Mouse (Mus musculus): ENCODE measurements around the gene Pou4f2. TPM values are rescaled to one million over a fixed set of nuclear protein-coding genes. Genes with fewer than 3 reads are reported as not detected.

Gene Pou4f2
- polyA plus RNA-seq, 1 experiment from 2014 or later = not detected

DNA sequence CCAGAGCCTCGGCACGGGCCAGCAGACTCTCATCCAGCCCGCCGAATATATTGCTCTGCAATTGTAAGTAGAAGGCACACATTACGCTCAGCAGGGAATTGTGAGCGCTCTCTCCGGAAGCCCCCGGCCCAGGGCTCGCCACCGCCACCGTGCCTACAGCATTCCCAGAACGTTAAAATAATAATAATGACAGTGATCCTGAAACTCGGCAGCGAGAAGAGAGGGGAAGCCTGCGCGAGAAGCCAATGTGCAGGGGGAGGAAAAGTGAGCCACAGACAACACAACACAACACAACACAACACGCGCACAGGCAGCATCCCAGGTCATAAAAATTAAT lies 853 bp downstream of the Pou4f2 start:
- H3K27me3 ChIP-seq (ENCODE audit: insufficient read depth, low read length) = peaks cover 83% of the 10 kb centered on the region
- peak overlapping the region; percentile 55; the same call in 1 of the 2 replicates for H3K4me2 ChIP-seq (replicated peaks; ENCODE audit: low read depth, low read length)
- no peak overlapping the region for H3K9ac ChIP-seq (replicated peaks; ENCODE audit: low read length)
- H3K9me3 ChIP-seq (ENCODE audit: low read length) = no peaks in the 10 kb centered on the region
- no peak overlapping the region for H3K27ac ChIP-seq (ENCODE audit: low read length)
- peak overlapping the region; percentile 40 for H3K4me3 ChIP-seq (ENCODE audit: low read length)
- H3K36me3 ChIP-seq (ENCODE audit: insufficient read depth, low read length) = no peaks in the 10 kb centered on the region
- WGBS = 1% methylated on average over 18 of the region's 18 CpGs
- H3K4me1 ChIP-seq (ENCODE audit: insufficient read depth, low read length) = peaks cover 16% of the 10 kb centered on the region
- ATAC-seq (ENCODE audit: low FRiP score, low TSS enrichment) = no peak

DNA sequence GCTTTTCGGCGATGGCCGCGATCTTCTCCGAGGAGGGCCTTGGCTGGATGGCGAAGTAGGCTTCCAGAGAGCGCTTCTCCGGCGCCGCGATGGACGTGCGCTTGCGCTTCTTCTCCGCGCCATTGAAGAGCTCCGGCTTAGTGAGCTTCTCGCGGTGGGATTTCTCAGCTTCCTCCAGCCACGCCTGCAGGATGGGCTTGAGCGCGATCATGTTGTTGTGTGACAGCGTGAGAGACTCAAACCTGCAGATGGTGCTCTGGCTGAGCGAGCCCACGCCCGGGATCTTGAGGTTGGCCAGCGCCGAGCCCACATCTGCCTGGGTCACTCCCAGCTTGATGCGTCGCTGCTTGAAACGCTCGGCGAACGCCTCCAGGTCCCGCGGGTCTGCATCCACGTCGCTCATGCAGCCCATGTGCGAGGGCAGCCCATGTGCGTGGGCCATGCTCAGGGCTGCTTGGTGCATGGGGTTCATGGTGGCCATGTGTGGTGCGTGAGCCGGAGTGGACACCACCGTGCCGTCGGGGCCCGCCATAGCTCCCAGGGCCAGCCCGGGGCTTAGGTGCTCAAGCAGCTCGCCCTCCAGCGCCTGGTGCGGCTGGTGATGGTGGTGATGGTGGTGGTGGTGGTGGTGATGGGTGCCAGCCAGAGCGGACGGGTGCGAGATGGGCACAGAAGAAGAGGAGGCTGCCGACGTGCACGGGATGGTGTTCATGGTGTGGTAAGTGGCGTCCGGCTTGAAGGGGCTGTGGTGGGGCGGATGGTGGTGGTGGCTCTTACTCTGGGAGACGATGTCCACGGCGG lies 1.4 kb downstream of the Pou4f2 start:
- H3K27ac ChIP-seq (ENCODE audit: low read length) = no peak overlapping the region
- H3K4me1 ChIP-seq (ENCODE audit: insufficient read depth, low read length) = peaks cover 16% of the 10 kb centered on the region
- H3K27me3 ChIP-seq (ENCODE audit: insufficient read depth, low read length) = peaks cover 80% of the 10 kb centered on the region
- 0 out of 2 replicates have a peak overlapping the region, but pooled peaks have one; percentile 1 for H3K4me2 ChIP-seq (replicated peaks; ENCODE audit: low read depth, low read length)
- ATAC-seq (ENCODE audit: low FRiP score, low TSS enrichment) = no peak
- no peak overlapping the region for H3K4me3 ChIP-seq (ENCODE audit: low read length)
- 1% methylated on average over 62 of the region's 62 CpGs for WGBS
- H3K9ac ChIP-seq (replicated peaks; ENCODE audit: low read length) = no peak overlapping the region
- H3K36me3 ChIP-seq (ENCODE audit: insufficient read depth, low read length) = no peaks in the 10 kb centered on the region
- H3K9me3 ChIP-seq (ENCODE audit: low read length) = no peaks in the 10 kb centered on the region

- peaks cover 83% of the 10 kb centered on the region for H3K27me3 ChIP-seq (ENCODE audit: insufficient read depth, low read length)
- no peaks in the 10 kb centered on the region for H3K36me3 ChIP-seq (ENCODE audit: insufficient read depth, low read length)
- H3K4me3 ChIP-seq (ENCODE audit: low read length) = no peak overlapping the region
- H3K4me2 ChIP-seq (replicated peaks; ENCODE audit: low read depth, low read length) = no peak overlapping the region
- no peak overlapping the region for H3K27ac ChIP-seq (ENCODE audit: low read length)
- ATAC-seq (ENCODE audit: low FRiP score, low TSS enrichment) = no peak
- 4% methylated on average over 8 of the region's 8 CpGs for WGBS
- no peak overlapping the region for H3K9ac ChIP-seq (replicated peaks; ENCODE audit: low read length)
- H3K4me1 ChIP-seq (ENCODE audit: insufficient read depth, low read length) = peaks cover 16% of the 10 kb centered on the region
- H3K9me3 ChIP-seq (ENCODE audit: low read length) = no peaks in the 10 kb centered on the region
Measured at GRCm38 (mm10) chr8:78434340-78434739, 2.1 kb downstream of the Pou4f2 start.

DNA sequence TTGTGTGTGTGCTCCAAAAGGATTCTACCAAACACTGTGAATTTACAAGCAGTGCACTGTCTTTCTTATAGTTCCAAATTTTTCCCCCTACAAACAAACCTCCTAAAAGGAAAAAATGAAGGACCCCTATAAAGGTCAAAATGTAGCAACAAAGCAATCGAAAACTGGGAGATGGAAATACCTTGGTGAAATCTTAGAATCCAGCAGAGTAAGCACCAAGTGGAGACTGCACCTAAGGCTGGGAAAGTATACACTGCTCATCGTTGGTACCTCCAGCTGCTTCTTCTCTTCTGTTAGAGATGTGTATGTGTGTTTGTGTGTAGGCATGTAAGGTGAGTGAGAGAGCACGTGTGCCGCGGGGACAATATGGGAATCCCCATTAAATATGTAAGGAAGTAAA lies 3.1 kb downstream of the Pou4f2 start:
- Histone ChIP-seq H3K36me3 (ENCODE audit: insufficient read depth, low read length) (no peaks in the 10 kb centered on the region), H3K9ac (replicated peaks; ENCODE audit: low read length) (no peak overlapping the region), H3K27me3 (ENCODE audit: insufficient read depth, low read length) (peaks cover 80% of the 10 kb centered on the region), H3K4me3 (ENCODE audit: low read length) (no peak overlapping the region), H3K4me2 (replicated peaks; ENCODE audit: low read depth, low read length) (no peak overlapping the region), H3K4me1 (ENCODE audit: insufficient read depth, low read length) (peaks cover 16% of the 10 kb centered on the region), H3K27ac (ENCODE audit: low read length) (no peak overlapping the region), H3K9me3 (ENCODE audit: low read length) (no peaks in the 10 kb centered on the region)
- ATAC-seq (ENCODE audit: low FRiP score, low TSS enrichment) = no peak
- WGBS = 15% methylated on average over 5 of the region's 5 CpGs

- Histone ChIP-seq H3K36me3 (ENCODE audit: insufficient read depth, low read length) (no peaks in the 10 kb centered on the region), H3K4me2 (replicated peaks; ENCODE audit: low read depth, low read length) (no peak overlapping the region), H3K9ac (replicated peaks; ENCODE audit: low read length) (no peak overlapping the region), H3K27ac (ENCODE audit: low read length) (no peak overlapping the region), H3K4me3 (ENCODE audit: low read length) (no peak overlapping the region), H3K4me1 (ENCODE audit: insufficient read depth, low read length) (peaks cover 10% of the 10 kb centered on the region), H3K27me3 (ENCODE audit: insufficient read depth, low read length) (peaks cover 80% of the 10 kb centered on the region), H3K9me3 (ENCODE audit: low read length) (no peaks in the 10 kb centered on the region)
- ATAC-seq (ENCODE audit: low FRiP score, low TSS enrichment) = no peak
- WGBS = 21% methylated on average over 1 of the region's 1 CpGs
Measured at GRCm38 (mm10) chr8:78432451-78432850, 4.0 kb downstream of the Pou4f2 start.

DNA sequence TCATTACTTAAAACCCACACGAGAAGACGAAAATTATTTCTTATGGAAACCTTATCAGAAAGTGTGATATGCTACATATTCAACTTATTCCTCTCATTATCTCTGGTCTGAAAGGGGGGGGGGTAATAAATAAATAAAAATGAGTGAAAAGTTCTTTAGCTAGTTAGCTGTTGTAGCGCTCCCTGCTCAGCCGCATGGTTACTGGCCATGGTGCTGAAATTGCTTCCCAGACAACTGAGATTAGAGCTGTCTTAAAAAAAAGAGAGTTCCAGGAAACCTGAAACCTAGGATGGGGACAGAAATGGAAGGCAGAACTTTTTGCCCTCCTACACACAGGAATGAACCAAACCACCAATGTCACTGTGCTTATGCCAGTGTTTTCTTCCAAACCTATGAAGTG lies 5.1 kb downstream of the Pou4f2 start:
- peaks cover 80% of the 10 kb centered on the region for H3K27me3 ChIP-seq (ENCODE audit: insufficient read depth, low read length)
- H3K9ac ChIP-seq (replicated peaks; ENCODE audit: low read length) = no peak overlapping the region
- no peak overlapping the region for H3K27ac ChIP-seq (ENCODE audit: low read length)
- H3K4me3 ChIP-seq (ENCODE audit: low read length) = no peak overlapping the region
- no peaks in the 10 kb centered on the region for H3K9me3 ChIP-seq (ENCODE audit: low read length)
- 2% methylated on average over 4 of the region's 4 CpGs for WGBS
- ATAC-seq (ENCODE audit: low FRiP score, low TSS enrichment) = no peak
- H3K4me2 ChIP-seq (replicated peaks; ENCODE audit: low read depth, low read length) = no peak overlapping the region
- H3K36me3 ChIP-seq (ENCODE audit: insufficient read depth, low read length) = no peaks in the 10 kb centered on the region
- peaks cover 9% of the 10 kb centered on the region for H3K4me1 ChIP-seq (ENCODE audit: insufficient read depth, low read length)

- Histone ChIP-seq H3K27ac (ENCODE audit: low read length) (no peak overlapping the region), H3K4me2 (replicated peaks; ENCODE audit: low read depth, low read length) (no peak overlapping the region), H3K4me3 (ENCODE audit: low read length) (no peak overlapping the region), H3K9ac (replicated peaks; ENCODE audit: low read length) (no peak overlapping the region), H3K4me1 (ENCODE audit: insufficient read depth, low read length) (no peaks in the 10 kb centered on the region), H3K27me3 (ENCODE audit: insufficient read depth, low read length) (peaks cover 83% of the 10 kb centered on the region), H3K36me3 (ENCODE audit: insufficient read depth, low read length) (no peaks in the 10 kb centered on the region), H3K9me3 (ENCODE audit: low read length) (no peaks in the 10 kb centered on the region)
- no peak for ATAC-seq (ENCODE audit: low FRiP score, low TSS enrichment)
- 2% methylated on average over 11 of the region's 11 CpGs for WGBS
Measured at GRCm38 (mm10) chr8:78428148-78428547, 8.3 kb downstream of the Pou4f2 start.

- Histone ChIP-seq H3K4me2 (replicated peaks; ENCODE audit: low read depth, low read length) (no peak overlapping the region), H3K9ac (replicated peaks; ENCODE audit: low read length) (no peak overlapping the region), H3K9me3 (ENCODE audit: low read length) (no peaks in the 10 kb centered on the region), H3K4me1 (ENCODE audit: insufficient read depth, low read length) (no peaks in the 10 kb centered on the region), H3K27me3 (ENCODE audit: insufficient read depth, low read length) (peaks cover 85% of the 10 kb centered on the region), H3K27ac (ENCODE audit: low read length) (no peak overlapping the region), H3K4me3 (ENCODE audit: low read length) (no peak overlapping the region), H3K36me3 (ENCODE audit: insufficient read depth, low read length) (no peaks in the 10 kb centered on the region)
- WGBS = under 1% methylated on average over 8 of the region's 8 CpGs
- no peak for ATAC-seq (ENCODE audit: low FRiP score, low TSS enrichment)
Measured at GRCm38 (mm10) chr8:78427769-78428130, 8.7 kb downstream of the Pou4f2 start.

DNA sequence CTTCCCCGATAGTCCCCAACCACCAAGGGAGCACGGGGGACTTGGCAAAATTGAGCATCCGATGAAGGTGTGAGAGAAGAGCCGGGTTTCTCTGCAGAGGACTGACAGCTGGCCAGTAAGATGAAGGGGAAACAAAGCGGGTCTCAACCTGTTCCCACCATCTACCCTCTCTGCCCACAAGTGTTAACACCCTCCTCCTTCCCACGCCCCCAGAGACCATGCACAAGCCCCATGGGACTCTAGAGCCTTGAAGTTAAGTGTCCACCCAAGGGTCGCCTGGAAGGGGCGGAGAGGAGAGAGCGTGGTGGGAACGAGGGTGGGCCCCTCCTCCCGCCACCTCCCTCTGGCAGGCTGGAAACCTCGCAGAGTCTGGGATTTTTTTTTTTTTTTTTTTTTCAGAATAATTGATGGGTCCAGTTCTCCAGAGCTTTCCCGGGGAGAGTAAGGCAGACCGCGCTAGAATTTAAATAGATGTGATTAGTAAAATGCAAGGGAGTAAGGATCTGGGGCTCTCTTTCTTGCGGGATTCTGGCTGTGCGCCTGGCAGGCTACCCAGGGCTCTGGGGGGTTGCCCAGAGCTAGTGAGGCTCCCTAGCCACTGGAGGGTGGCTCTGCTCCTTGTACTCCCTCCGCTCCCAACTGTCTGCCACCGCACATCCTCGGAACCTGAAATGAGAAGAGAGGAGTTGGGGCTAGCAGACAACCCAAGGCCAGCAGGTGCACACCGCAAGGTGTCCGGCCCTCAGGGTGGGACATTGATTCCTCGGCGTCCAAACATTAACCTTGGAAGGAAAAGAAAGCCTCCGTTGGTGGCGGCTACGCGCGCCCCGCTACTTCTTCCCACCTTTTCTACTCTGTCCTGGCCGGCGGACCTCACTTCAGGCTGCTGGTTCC lies 9.3 kb downstream of the Pou4f2 start:
- under 1% methylated on average over 32 of the region's 32 CpGs for WGBS
- H3K27me3 ChIP-seq (ENCODE audit: insufficient read depth, low read length) = peaks cover 85% of the 10 kb centered on the region
- H3K4me1 ChIP-seq (ENCODE audit: insufficient read depth, low read length) = no peaks in the 10 kb centered on the region
- H3K9me3 ChIP-seq (ENCODE audit: low read length) = no peaks in the 10 kb centered on the region
- ATAC-seq (ENCODE audit: low FRiP score, low TSS enrichment) = no peak
- no peaks in the 10 kb centered on the region for H3K36me3 ChIP-seq (ENCODE audit: insufficient read depth, low read length)
- H3K27ac ChIP-seq (ENCODE audit: low read length) = no peak overlapping the region
- H3K4me3 ChIP-seq (ENCODE audit: low read length) = no peak overlapping the region
- no peak overlapping the region for H3K4me2 ChIP-seq (replicated peaks; ENCODE audit: low read depth, low read length)
- no peak overlapping the region for H3K9ac ChIP-seq (replicated peaks; ENCODE audit: low read length)

- WGBS = under 1% methylated on average over 10 of the region's 10 CpGs
- Histone ChIP-seq H3K4me3 (ENCODE audit: low read length) (no peak overlapping the region), H3K27ac (ENCODE audit: low read length) (no peak overlapping the region), H3K9ac (replicated peaks; ENCODE audit: low read length) (no peak overlapping the region), H3K9me3 (ENCODE audit: low read length) (no peaks in the 10 kb centered on the region), H3K36me3 (ENCODE audit: insufficient read depth, low read length) (no peaks in the 10 kb centered on the region), H3K4me1 (ENCODE audit: insufficient read depth, low read length) (no peaks in the 10 kb centered on the region), H3K27me3 (ENCODE audit: insufficient read depth, low read length) (peaks cover 85% of the 10 kb centered on the region), H3K4me2 (replicated peaks; ENCODE audit: low read depth, low read length) (no peak overlapping the region)
- ATAC-seq (ENCODE audit: low FRiP score, low TSS enrichment) = no peak
Measured at GRCm38 (mm10) chr8:78426455-78426854, 10.0 kb downstream of the Pou4f2 start.

Measured in kidney, embryonic 16.5 days (tissue).